Mouse (Mus musculus): ENCODE measurements around the gene Car5b. TPM values are rescaled to one million over a fixed set of nuclear protein-coding genes. Genes with fewer than 3 reads are reported as not detected.

Gene Car5b
- total RNA-seq, 1 experiment: 0.54 TPM

DNA sequence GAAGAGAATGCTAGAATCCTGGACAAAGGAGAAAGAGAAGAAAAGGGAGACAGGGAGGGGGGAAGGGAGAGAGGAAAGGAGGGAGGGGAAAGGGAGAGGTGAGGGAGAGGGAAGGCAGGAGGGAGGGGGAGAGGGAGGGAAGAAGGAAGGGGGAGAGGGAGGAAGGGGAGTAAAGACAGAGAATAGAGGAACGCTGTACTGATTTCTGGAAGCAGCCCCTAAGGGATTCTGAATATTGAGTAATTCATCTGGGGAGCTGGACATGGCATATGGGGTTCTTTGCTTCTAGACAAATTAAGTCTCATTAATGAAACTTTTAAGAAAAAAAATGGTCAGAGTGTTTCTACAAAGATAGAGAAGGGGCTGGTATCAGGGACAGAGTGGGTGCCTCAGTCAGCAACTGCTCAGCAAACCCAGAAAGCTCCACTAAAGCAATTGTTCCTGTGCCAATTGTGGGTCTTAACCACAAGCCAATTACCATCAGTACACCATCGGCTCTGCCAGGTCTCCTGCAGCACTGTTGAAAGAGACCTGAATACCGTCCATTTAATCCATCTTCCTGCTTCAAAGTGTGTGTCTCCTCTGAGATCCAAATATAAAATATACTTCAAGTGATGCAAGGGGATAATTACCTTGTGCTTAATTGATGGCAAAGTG, 40.0 kb downstream of the Car5b start:
- no peak for DNase-seq (ENCODE audit: low read depth, low spot score)
- no peak for TF ChIP-seq ZNF384 (IDR thresholded peaks at IDR 0.05; ENCODE audit: low read depth, low read length)
- no peak for TF ChIP-seq MAFK (IDR thresholded peaks at IDR 0.05; ENCODE audit: insufficient read depth, low read depth, low read length)
- no peak for TF ChIP-seq ZC3H11A (IDR thresholded peaks at IDR 0.05; ENCODE audit: borderline replicate concordance, low read depth, low read length)
- TF ChIP-seq CHD2 (IDR thresholded peaks at IDR 0.05; ENCODE audit: low read depth, low read length): no peak
- TF ChIP-seq HCFC1 (IDR thresholded peaks at IDR 0.05; ENCODE audit: borderline replicate concordance, insufficient read depth, low read length): no peak
- Histone ChIP-seq H3K9me3 (ENCODE audit: control insufficient read depth, insufficient read depth, low read depth, low read length) (no peaks in the 10 kb centered on the region), H3K9ac (ENCODE audit: insufficient read depth, low read depth, low read length, poor library complexity, severe bottlenecking) (no peak overlapping the region), H3K36me3 (ENCODE audit: control insufficient read depth, insufficient read depth, low read length, poor library complexity, severe bottlenecking) (no peaks in the 10 kb centered on the region), H3K4me3 (ENCODE audit: insufficient read depth in 1 of 2, low read depth in 1 of 2, low read length in 2 of 2, poor library complexity in 1 of 2, severe bottlenecking in 1 of 2) (no peak overlapping the region), H3K4me1 (ENCODE audit: control insufficient read depth in 2 of 2, insufficient read depth in 2 of 2, low read length in 2 of 2, poor library complexity in 1 of 2) (no peaks in the 10 kb centered on the region), H3K27ac (ENCODE audit: insufficient read depth, low read depth, low read length, poor library complexity, severe bottlenecking) (no peak overlapping the region)
- in situ Hi-C loops (cut with MboI; ENCODE audit: low sequenced_read_pairs in 2 of 2, unreplicated experiment in 2 of 2): no loop called here

DNA sequence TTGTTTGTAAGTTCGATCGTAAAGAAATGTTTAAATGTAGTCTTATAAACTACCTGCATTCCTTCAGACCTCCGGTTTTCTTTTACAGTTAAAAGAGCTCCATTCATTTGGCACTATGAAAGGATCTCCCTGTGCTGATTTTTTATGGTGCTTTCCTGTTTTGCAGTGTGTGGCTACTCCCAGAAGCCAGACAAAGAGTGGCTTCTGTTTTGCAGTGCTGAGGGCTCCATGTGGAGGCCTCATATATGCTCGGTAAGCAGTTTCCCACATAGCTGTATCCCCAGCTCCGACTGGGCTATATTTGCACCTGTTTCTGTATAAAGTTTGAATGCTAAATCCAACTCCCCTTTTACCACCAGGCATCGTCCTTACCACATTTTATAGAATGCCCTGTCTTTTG, 45.7 kb downstream of the Car5b start:
- no peak for TF ChIP-seq MAFK (IDR thresholded peaks at IDR 0.05; ENCODE audit: insufficient read depth, low read depth, low read length)
- TF ChIP-seq ZC3H11A (IDR thresholded peaks at IDR 0.05; ENCODE audit: borderline replicate concordance, low read depth, low read length): no peak
- TF ChIP-seq CHD2 (IDR thresholded peaks at IDR 0.05; ENCODE audit: low read depth, low read length): no peak
- no peak for TF ChIP-seq HCFC1 (IDR thresholded peaks at IDR 0.05; ENCODE audit: borderline replicate concordance, insufficient read depth, low read length)
- TF ChIP-seq ZNF384 (IDR thresholded peaks at IDR 0.05; ENCODE audit: low read depth, low read length): no peak
- H3K4me1 ChIP-seq (ENCODE audit: control insufficient read depth in 2 of 2, insufficient read depth in 2 of 2, low read length in 2 of 2, poor library complexity in 1 of 2): no peaks in the 10 kb centered on the region
- H3K36me3 ChIP-seq (ENCODE audit: control insufficient read depth, insufficient read depth, low read length, poor library complexity, severe bottlenecking): no peaks in the 10 kb centered on the region
- H3K9me3 ChIP-seq (ENCODE audit: control insufficient read depth, insufficient read depth, low read depth, low read length): no peaks in the 10 kb centered on the region
- H3K27ac ChIP-seq (ENCODE audit: insufficient read depth, low read depth, low read length, poor library complexity, severe bottlenecking): no peak overlapping the region
- in situ Hi-C loops (cut with MboI; ENCODE audit: low sequenced_read_pairs in 2 of 2, unreplicated experiment in 2 of 2): no loop called here
- DNase-seq (ENCODE audit: low read depth, low spot score): no peak
- no peak overlapping the region for H3K4me3 ChIP-seq (ENCODE audit: insufficient read depth in 1 of 2, low read depth in 1 of 2, low read length in 2 of 2, poor library complexity in 1 of 2, severe bottlenecking in 1 of 2)
- no peak overlapping the region for H3K9ac ChIP-seq (ENCODE audit: insufficient read depth, low read depth, low read length, poor library complexity, severe bottlenecking)

DNA sequence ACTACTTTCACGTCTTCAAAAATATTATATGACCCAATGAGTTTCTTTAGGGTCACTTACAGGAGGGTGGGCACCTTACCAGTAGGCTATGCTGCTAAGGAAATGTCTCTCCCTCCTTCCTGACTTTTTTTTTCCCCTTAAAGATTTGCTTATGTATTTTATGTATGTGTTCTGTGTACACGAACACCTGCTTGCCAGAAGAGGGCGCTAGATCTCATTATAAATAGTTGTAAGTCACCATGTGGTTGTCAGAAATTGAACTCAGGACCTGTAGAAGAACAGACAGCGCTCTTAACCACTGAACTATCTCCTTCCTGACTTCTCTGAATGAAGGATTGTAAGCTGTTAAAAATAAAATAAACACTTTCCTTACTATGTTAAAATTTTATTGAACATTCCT, 46.3 kb downstream of the Car5b start:
- Histone ChIP-seq H3K9ac (ENCODE audit: insufficient read depth, low read depth, low read length, poor library complexity, severe bottlenecking) (no peak overlapping the region), H3K4me1 (ENCODE audit: control insufficient read depth in 2 of 2, insufficient read depth in 2 of 2, low read length in 2 of 2, poor library complexity in 1 of 2) (no peaks in the 10 kb centered on the region), H3K27ac (ENCODE audit: insufficient read depth, low read depth, low read length, poor library complexity, severe bottlenecking) (no peak overlapping the region), H3K9me3 (ENCODE audit: control insufficient read depth, insufficient read depth, low read depth, low read length) (no peaks in the 10 kb centered on the region), H3K4me3 (ENCODE audit: insufficient read depth in 1 of 2, low read depth in 1 of 2, low read length in 2 of 2, poor library complexity in 1 of 2, severe bottlenecking in 1 of 2) (no peak overlapping the region), H3K36me3 (ENCODE audit: control insufficient read depth, insufficient read depth, low read length, poor library complexity, severe bottlenecking) (no peaks in the 10 kb centered on the region)
- DNase-seq (ENCODE audit: low read depth, low spot score): no peak
- no peak for TF ChIP-seq HCFC1 (IDR thresholded peaks at IDR 0.05; ENCODE audit: borderline replicate concordance, insufficient read depth, low read length)
- TF ChIP-seq MAFK (IDR thresholded peaks at IDR 0.05; ENCODE audit: insufficient read depth, low read depth, low read length): no peak
- TF ChIP-seq ZNF384 (IDR thresholded peaks at IDR 0.05; ENCODE audit: low read depth, low read length): no peak
- TF ChIP-seq ZC3H11A (IDR thresholded peaks at IDR 0.05; ENCODE audit: borderline replicate concordance, low read depth, low read length): no peak
- TF ChIP-seq CHD2 (IDR thresholded peaks at IDR 0.05; ENCODE audit: low read depth, low read length): no peak
- in situ Hi-C loops (cut with MboI; ENCODE audit: low sequenced_read_pairs in 2 of 2, unreplicated experiment in 2 of 2): no loop called here

DNA sequence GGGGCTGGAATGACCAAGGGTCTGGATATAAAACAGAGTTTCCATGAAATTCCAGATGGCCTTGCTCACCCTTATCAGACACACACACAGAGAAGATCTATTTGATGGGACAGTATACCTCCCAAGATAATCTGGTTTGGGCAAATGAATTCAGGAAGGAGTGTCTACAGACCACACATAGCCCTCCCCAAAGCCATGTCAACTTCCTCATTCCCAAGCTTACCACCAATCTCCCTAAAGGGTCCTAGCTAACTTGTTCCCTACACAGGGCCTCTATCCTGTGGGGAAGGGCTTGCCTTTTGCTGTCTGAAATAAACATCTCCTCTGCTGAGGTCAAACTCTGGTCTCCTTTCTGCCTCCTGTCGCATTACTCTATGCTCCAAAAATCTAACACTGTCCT, 46.7 kb downstream of the Car5b start:
- no peaks in the 10 kb centered on the region for H3K4me1 ChIP-seq (ENCODE audit: control insufficient read depth in 2 of 2, insufficient read depth in 2 of 2, low read length in 2 of 2, poor library complexity in 1 of 2)
- no peak overlapping the region for H3K4me3 ChIP-seq (ENCODE audit: insufficient read depth in 1 of 2, low read depth in 1 of 2, low read length in 2 of 2, poor library complexity in 1 of 2, severe bottlenecking in 1 of 2)
- no peak for TF ChIP-seq CHD2 (IDR thresholded peaks at IDR 0.05; ENCODE audit: low read depth, low read length)
- no peak for TF ChIP-seq HCFC1 (IDR thresholded peaks at IDR 0.05; ENCODE audit: borderline replicate concordance, insufficient read depth, low read length)
- no peak for TF ChIP-seq ZC3H11A (IDR thresholded peaks at IDR 0.05; ENCODE audit: borderline replicate concordance, low read depth, low read length)
- TF ChIP-seq MAFK (IDR thresholded peaks at IDR 0.05; ENCODE audit: insufficient read depth, low read depth, low read length): no peak
- TF ChIP-seq ZNF384 (IDR thresholded peaks at IDR 0.05; ENCODE audit: low read depth, low read length): no peak
- H3K9ac ChIP-seq (ENCODE audit: insufficient read depth, low read depth, low read length, poor library complexity, severe bottlenecking): no peak overlapping the region
- H3K27ac ChIP-seq (ENCODE audit: insufficient read depth, low read depth, low read length, poor library complexity, severe bottlenecking): no peak overlapping the region
- no peaks in the 10 kb centered on the region for H3K9me3 ChIP-seq (ENCODE audit: control insufficient read depth, insufficient read depth, low read depth, low read length)
- DNase-seq (ENCODE audit: low read depth, low spot score): no peak
- in situ Hi-C loops (cut with MboI; ENCODE audit: low sequenced_read_pairs in 2 of 2, unreplicated experiment in 2 of 2): no loop called here
- H3K36me3 ChIP-seq (ENCODE audit: control insufficient read depth, insufficient read depth, low read length, poor library complexity, severe bottlenecking): no peaks in the 10 kb centered on the region

Measured in ES-E14 (cell line).